Mouse (Mus musculus) myocyte (in vitro differentiated cells): ENCODE measurements around the gene Fam189a1.

Source experiments
- E2F4 ChIP-seq: IDR thresholded peaks from one replicate; pipeline ENCODE4 v1.6.1; 2011; ENCODE audit warnings: mild to moderate bottlenecking, control low read depth, moderate library complexity; ENCODE audit not compliant: insufficient read depth
- MAX ChIP-seq: IDR thresholded peaks from one replicate; pipeline ENCODE4 v1.6.1; 2011; ENCODE audit warnings: low read depth, mild to moderate bottlenecking, control low read depth
- POLR2A ChIP-seq: IDR thresholded peaks from one replicate; pipeline ENCODE4 v1.6.1; 2011; ENCODE audit warnings: low read depth, mild to moderate bottlenecking, control low read depth, moderate library complexity; ENCODE audit not compliant: insufficient read length
- POLR2AphosphoS2 ChIP-seq: IDR thresholded peaks from one replicate; pipeline ENCODE4 v1.6.1; 2011; ENCODE audit warnings: low read depth, control low read depth; ENCODE audit not compliant: insufficient read length
- REST ChIP-seq: IDR thresholded peaks from one replicate; pipeline ENCODE4 v1.6.1; 2011; ENCODE audit warnings: mild to moderate bottlenecking, control low read depth, moderate library complexity; ENCODE audit not compliant: insufficient read depth, insufficient read length
- TCF12 ChIP-seq: IDR thresholded peaks from one replicate; pipeline ENCODE4 v1.6.1; 2011; ENCODE audit warnings: mild to moderate bottlenecking, control low read depth; ENCODE audit not compliant: poor library complexity, insufficient read depth, severe bottlenecking
- USF1 ChIP-seq: IDR thresholded peaks from one replicate; pipeline ENCODE4 v1.6.1; 2011; ENCODE audit warnings: low read depth, mild to moderate bottlenecking, control low read depth, moderate library complexity

- TF ChIP-seq TCF12 (no peak), MAX (no peak), REST (no peak), POLR2A (no peak), USF1 (no peak), E2F4 (no peak), POLR2AphosphoS2 (no peak)
These were observed 156.6 kb downstream of the Fam189a1 start for GRCm38 (mm10) chr7:64999718-65000214.
